Mouse (Mus musculus) duodenum, adult 2 months (tissue): Measurements from ENCODE around the gene Mucl3. TPM values are rescaled to one million over a fixed set of nuclear protein-coding genes. Genes with fewer than 3 reads are reported as not detected.

Experiments
- polyA plus RNA-seq: library from polyadenylated mRNA; depleted of rRNA; stranded (reverse); fragments of >200 nt; gene quantifications from 2 replicates; pipeline ENCODE4 v1.2.3, GENCODE M21; 2012; ENCODE audit warnings: low replicate concordance; rRNA removed

Gene Mucl3
- 0.17 and 64.7 TPM in 2 replicates for polyA plus RNA-seq

DNA sequence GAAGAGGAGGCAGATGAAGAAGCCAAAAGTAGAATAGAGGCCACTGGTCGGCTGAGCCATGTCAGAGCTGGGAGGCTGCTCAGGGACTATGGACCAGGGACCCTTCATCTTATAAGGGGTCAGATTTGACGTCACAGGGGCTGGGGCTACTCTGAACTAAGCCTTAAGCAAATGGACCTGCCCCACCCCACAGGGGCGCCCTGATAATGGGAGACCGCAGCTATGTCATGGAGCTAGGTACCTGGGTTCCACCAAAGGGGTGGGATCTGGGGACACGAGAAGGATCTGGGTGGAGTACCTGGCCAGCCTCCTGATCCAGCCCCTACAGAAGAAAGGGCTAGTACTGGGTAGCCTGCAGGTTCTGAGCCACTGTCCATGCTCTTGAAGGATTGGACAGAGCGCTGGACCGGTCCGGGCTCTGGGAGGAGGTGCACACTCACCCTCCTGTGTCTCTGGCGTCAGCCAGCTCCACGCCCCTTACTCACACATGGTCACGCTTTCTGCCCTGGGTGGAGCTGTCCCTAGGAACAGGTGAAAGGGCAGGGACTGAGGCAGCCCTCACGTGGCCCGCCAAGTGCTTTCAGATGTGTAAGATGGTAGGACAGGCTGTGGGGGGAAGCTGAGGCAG, at the start of gene Mucl3:
Gene Mucl3, minus strand, starts transcription at position 87 of the 628 bp plus-strand sequence.

DNA sequence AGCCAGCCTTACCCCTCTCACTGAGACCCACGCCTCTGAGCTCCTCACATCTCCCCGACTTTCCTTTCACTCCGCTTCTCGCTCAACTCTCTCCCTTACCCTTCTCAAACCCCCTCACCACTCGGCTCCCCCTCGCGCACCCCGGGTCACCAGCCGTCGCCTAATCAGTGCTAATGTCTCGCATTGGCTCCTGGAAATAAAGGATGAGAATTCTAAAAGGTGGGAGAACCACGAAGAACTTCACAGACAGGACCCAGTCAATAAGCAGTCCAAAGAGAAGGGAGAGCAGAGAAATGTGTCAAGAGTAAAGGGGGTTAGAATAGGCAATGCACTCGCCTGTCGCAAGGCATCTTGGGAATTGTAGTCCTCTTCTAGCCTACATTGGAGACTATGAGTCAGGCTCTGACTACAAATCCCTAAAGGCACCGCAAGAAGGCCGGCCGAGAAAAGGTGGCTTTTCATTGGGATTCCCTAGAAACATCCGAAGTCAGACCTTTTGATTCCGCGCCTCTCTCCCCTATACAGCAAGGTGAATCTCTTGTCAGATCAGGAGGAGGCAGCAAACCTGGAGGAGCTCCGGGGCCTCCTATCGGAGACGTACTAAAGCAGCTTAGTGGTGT, 30.0 kb upstream of the Mucl3 start, which contains the start of gene Gtf2h4:
Gene Gtf2h4, minus strand, starts transcription at position 324 of the 620 bp plus-strand sequence.

DNA sequence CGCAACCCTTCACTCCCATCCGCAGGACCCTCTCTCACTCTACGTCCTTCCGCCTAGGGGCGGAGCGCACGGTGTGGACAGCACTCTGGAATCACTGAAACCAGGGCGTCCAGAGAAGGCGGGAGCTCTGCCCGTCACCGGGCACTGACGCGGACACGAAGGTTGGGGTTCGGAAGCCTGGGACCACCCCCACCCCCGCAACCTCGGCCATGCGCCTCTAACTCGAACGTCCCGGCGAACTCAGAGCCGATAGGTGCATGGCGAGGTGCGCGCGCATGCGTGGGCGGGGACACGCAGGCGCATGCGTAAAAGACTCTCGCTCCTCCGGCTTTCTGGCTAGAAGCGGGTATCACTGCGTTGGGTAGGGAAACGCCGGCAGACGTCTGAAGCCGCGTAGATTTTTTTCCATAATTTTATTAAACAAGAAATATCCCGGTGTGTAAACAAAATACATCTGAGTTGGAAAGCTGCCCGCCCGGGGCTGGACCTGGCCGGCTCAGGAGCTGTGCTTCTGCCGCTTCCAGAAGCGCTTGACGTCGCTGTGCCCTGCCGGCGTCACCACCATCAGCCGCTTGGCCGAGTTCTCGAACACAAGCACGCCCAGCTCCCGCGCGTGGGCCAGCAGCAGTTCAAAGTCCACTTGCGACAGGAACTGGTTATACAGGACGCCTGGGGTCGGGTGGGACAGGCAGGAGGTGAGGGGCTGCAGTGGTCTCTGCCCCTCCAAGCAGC, 24.0 kb upstream of the Mucl3 start, which contains the start of gene Vars2:
Gene Vars2, minus strand, starts transcription at position 259 of the 732 bp plus-strand sequence.

DNA sequence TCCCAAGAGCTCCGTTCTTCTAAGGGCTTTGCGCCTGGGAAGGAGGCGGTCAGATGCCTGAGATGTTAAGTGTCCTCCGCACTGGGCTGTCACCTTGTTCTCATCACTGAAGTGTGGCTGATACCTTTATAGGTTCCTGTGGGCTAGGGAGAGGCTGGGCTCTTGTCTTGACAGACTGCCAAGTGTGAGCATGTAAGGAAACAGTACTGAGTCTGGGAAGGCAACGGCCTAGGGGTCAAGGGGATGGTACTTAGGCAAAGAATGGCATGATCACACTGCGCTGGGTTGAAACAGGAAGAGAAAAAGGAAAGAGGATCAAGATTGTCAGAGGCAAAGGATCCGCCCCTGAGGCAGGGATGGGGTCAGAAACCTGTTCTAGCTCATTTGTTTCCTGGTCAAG, 17.0 kb downstream of the Mucl3 start, which contains the start of gene Gm9573:
Gene Gm9573, minus strand, starts transcription at position 101 of the 400 bp plus-strand sequence.

DNA sequence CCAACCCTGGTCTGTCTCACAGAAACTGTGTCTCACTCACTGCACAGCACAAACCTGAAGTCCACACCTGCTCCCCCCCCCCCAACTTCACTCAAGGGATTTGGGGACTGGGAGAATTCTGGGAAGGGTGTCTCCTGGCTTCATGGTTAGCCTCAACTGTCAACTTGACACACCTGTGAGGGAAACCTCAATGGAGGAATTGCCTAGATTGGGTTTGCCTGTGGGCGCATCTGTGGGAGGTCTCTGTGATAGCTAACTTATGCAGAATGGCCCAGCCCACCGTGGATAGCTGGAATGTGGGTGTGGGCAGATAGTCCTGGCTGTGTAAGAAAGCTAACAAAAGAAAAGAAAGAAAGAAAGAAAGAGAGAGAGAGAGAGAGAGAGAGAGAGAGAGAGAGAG, 42.2 kb downstream of the Mucl3 start, which contains the start of gene Sfta2:
Gene Sfta2, plus strand, starts transcription at position 301 of the 400 bp plus-strand sequence.

Other genes with a start within 250 kb of the Mucl3 start
- 16.0 and 40.0 TPM in 2 replicates for gene H2-Q6, start 218.8 kb downstream of the Mucl3 start, polyA plus RNA-seq
- 49.5 and 117 TPM in 2 replicates for gene H2-Q7, start 204.5 kb downstream of the Mucl3 start, polyA plus RNA-seq
- 11.4 and 14.5 TPM in 2 replicates for gene H2-Q10, start 173.6 kb downstream of the Mucl3 start, polyA plus RNA-seq
- gene Pou5f1, start 137.7 kb downstream of the Mucl3 start, polyA plus RNA-seq: not detected in 2 replicates
- 8.0 and 16.7 TPM in 2 replicates for gene Tcf19, start 126.9 kb downstream of the Mucl3 start, polyA plus RNA-seq
- gene Cchcr1, start 126.6 kb downstream of the Mucl3 start, polyA plus RNA-seq: 3.4 TPM in 2 replicates
- 0.39 TPM in 1 of 2 replicates, not detected in the other for gene Psors1c2, start 110.5 kb downstream of the Mucl3 start, polyA plus RNA-seq
- 0.71 and 1.6 TPM in 2 replicates for gene Cdsn, start 91.6 kb downstream of the Mucl3 start, polyA plus RNA-seq
- gene 2300002M23Rik, start 76.2 kb downstream of the Mucl3 start, polyA plus RNA-seq: not detected in 2 replicates
- 0.48 TPM in 1 of 2 replicates, not detected in the other for gene Sfta2, start 42.1 kb downstream of the Mucl3 start, polyA plus RNA-seq
- gene Gm9573, start 17.1 kb downstream of the Mucl3 start, polyA plus RNA-seq: 0.05 TPM in 1 of 2 replicates, not detected in the other
- 32.7 and 37.8 TPM in 2 replicates for gene Vars2, start 23.9 kb upstream of the Mucl3 start, polyA plus RNA-seq
- 14.5 and 14.8 TPM in 2 replicates for gene Gtf2h4, start 30.0 kb upstream of the Mucl3 start, polyA plus RNA-seq
- gene Ddr1, start 60.9 kb upstream of the Mucl3 start, polyA plus RNA-seq: 63.7 and 75.5 TPM in 2 replicates
- gene Ier3, start 178.0 kb upstream of the Mucl3 start, polyA plus RNA-seq: 20.3 and 22.3 TPM in 2 replicates
- 39.8 and 40.1 TPM in 2 replicates for gene Flot1, start 179.5 kb upstream of the Mucl3 start, polyA plus RNA-seq
- gene Tubb5, start 194.6 kb upstream of the Mucl3 start, polyA plus RNA-seq: 105 and 114 TPM in 2 replicates
- gene Mdc1, start 197.8 kb upstream of the Mucl3 start, polyA plus RNA-seq: 1.4 and 3.0 TPM in 2 replicates
- 13.6 and 21.1 TPM in 2 replicates for gene Nrm, start 217.6 kb upstream of the Mucl3 start, polyA plus RNA-seq
- 16.2 and 25.7 TPM in 2 replicates for gene Ppp1r18, start 221.9 kb upstream of the Mucl3 start, polyA plus RNA-seq
- gene Dhx16, start 236.1 kb upstream of the Mucl3 start, polyA plus RNA-seq: 36.5 and 59.4 TPM in 2 replicates